Mouse (Mus musculus) liver, adult 2 months (tissue): ENCODE results near the gene Treml2. TPM values are rescaled to one million over a fixed set of nuclear protein-coding genes. Genes with fewer than 3 reads are reported as not detected.
A peak's percentile ranks its signal among the peaks of the same experiment; 100 is the strongest.

Experiments used
- DNase-seq: peaks from one replicate; pipeline ENCODE4 v3.0.0-alpha.2; 2011; ENCODE audit warnings: low read depth, low spot score; ENCODE audit errors: extremely low read depth
- H3K27ac ChIP-seq: fragments of 200-500 bp; replicated peaks from 2 replicates; pipeline ENCODE4 v1.5.1; 2012; ENCODE audit warnings: low read depth, mild to moderate bottlenecking, control low read depth, inconsistent platforms, low read length; ENCODE audit not compliant: insufficient read depth
- H3K27me3 ChIP-seq: fragments of 200-500 bp; 2 replicates; pipeline ENCODE4 v1.6.1; 2012; ENCODE audit warnings: mild to moderate bottlenecking, moderate library complexity, low read length, inconsistent platforms; ENCODE audit not compliant: control insufficient read depth, insufficient read depth
- H3K36me3 ChIP-seq: fragments of 200-500 bp; 2 replicates; pipeline ENCODE4 v1.6.1; 2012; ENCODE audit warnings: low read length, inconsistent platforms; ENCODE audit not compliant: control insufficient read depth, insufficient read depth
- H3K4me1 ChIP-seq: fragments of 200-500 bp; 2 replicates; pipeline ENCODE4 v1.6.1; 2011; ENCODE audit warnings: low read length; ENCODE audit not compliant: control insufficient read depth, insufficient read depth
- H3K4me3 ChIP-seq: fragments of 200-500 bp; 2 replicates; pipeline ENCODE4 v1.5.1; 2011; ENCODE audit warnings: low read depth, mild to moderate bottlenecking, control low read depth, low read length, moderate library complexity; ENCODE audit not compliant: insufficient read depth
- H3K79me2 ChIP-seq: fragments of 200-500 bp; 2 replicates; pipeline ENCODE4 v1.6.1; 2012; ENCODE audit warnings: inconsistent platforms, mild to moderate bottlenecking, low read length, moderate library complexity; ENCODE audit not compliant: control insufficient read depth, insufficient read depth
- H3K9ac ChIP-seq: fragments of 200-500 bp; 2 replicates; pipeline ENCODE4 v1.6.1; 2012; ENCODE audit warnings: low read depth, mild to moderate bottlenecking, control low read depth, inconsistent platforms, low read length
- CTCF ChIP-seq: fragments of 200-500 bp; IDR thresholded peaks from 2 replicates; pipeline ENCODE4 v1.5.1; 2011; ENCODE audit warnings: low read depth, low read length, control low read depth
- POLR2A ChIP-seq: fragments of 200-500 bp; IDR thresholded peaks from 2 replicates; pipeline ENCODE4 v1.6.1; 2011; ENCODE audit warnings: low read length, control low read depth; ENCODE audit not compliant: insufficient read depth; ENCODE audit errors: extremely low read depth
- WGBS: fragments of 180-500 bp; shearing (Covaris S2); methylation state at CpG from one replicate; pipeline ENCODE4 v1.1.7; 2018; 5-methylcytosine and 5-hydroxymethylcytosine counted together
- polyA plus RNA-seq: library from polyadenylated mRNA; depleted of rRNA; stranded (reverse); fragments of >200 nt; gene quantifications from 2 replicates; pipeline ENCODE4 v1.2.3, GENCODE M21; 2012
- total RNA-seq: library from RNA; depleted of rRNA; stranded (reverse); fragments of >200 nt; gene quantifications from 2 replicates; pipeline ENCODE4 v1.2.3, GENCODE M21; 2014

The Treml2 gene
- total and polyA plus RNA-seq, 2 experiments: 0.09 to 0.26 TPM

DNA sequence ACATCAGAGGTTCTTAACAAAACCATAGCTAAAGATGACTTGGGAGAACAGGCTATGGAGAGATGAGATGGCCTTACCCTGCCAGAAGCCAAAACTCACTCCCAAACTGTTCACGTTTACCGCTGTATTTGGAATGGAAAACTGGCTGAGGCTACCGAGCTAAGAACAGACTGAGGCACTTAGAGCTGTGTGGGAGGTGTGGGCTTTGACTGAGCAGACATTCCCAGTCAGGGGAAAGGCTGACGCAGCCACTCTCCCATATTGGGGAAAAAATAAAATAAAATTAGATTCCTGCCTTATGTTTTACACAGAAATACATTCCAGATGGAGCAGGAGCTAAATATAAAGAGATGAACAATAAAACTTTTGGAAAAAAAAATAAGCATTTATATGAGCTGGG is 27.4 kb downstream of the Treml2 start:
- H3K79me2 ChIP-seq: no peaks in the 10 kb centered on the region
- no peak for DNase-seq
- TF ChIP-seq POLR2A: no peak
- TF ChIP-seq CTCF: no peak
- no peaks in the 10 kb centered on the region; the same call in 1 of the 2 replicates for H3K4me1 ChIP-seq
- no peaks in the 10 kb centered on the region for H3K36me3 ChIP-seq
- H3K9ac ChIP-seq: no peak overlapping the region
- H3K4me3 ChIP-seq: no peak overlapping the region
- 86% methylated on average over 4 of the region's 4 CpGs for WGBS
- no peaks in the 10 kb centered on the region for H3K27me3 ChIP-seq
- H3K27ac ChIP-seq: no peak overlapping the region

DNA sequence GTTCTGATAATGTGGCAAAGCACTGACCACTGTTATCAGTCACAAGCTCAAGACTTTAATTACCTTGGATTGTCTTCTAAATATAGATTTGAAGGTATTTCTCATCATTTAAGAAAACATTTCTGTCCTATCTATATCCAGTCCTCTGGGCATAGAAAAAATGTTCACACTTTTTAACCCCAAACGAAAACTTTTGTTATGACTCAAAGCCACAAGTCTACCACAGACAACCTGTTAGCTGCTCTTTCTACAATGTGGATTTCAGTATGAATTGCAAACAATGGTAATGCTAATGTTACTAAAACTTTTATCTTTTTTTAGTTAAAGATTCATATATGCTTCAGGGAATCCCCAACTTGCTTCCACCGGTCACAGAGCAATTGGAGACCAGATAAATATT is 33.2 kb downstream of the Treml2 start:
- Histone ChIP-seq H3K79me2 (no peaks in the 10 kb centered on the region), H3K9ac (no peak overlapping the region), H3K36me3 (no peaks in the 10 kb centered on the region), H3K4me1 (no peaks in the 10 kb centered on the region), H3K4me3 (no peak overlapping the region), H3K27ac (no peak overlapping the region), H3K27me3 (no peaks in the 10 kb centered on the region)
- DNase-seq: no peak
- WGBS: 81% methylated on average over 2 of the region's 2 CpGs
- TF ChIP-seq CTCF (no peak), POLR2A (no peak)

DNA sequence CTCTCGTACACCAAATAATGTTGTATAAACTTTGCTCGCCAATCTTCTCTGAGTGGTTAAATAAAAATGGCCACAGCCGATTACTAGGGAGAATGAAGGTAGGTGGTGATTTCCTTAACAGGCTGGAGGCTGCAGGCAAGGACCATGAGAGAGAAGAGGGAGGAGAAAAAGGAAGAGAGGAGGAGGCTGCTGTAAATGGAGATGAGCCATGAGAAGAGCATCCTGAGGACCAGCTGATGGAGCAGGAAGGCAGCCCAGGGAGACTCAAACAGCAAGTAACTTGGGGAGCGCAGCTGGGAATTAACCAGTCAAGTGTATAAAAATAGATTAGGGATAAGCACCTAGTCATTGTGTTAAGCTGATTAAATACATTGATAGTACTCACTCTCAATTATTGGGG is 34.9 kb downstream of the Treml2 start:
- WGBS: 90% methylated on average over 4 of the region's 4 CpGs
- H3K36me3 ChIP-seq: no peaks in the 10 kb centered on the region
- H3K79me2 ChIP-seq: no peaks in the 10 kb centered on the region
- H3K4me1 ChIP-seq: no peaks in the 10 kb centered on the region
- no peak overlapping the region for H3K27ac ChIP-seq
- no peak overlapping the region for H3K4me3 ChIP-seq
- no peaks in the 10 kb centered on the region for H3K27me3 ChIP-seq
- no peak for DNase-seq
- no peak overlapping the region for H3K9ac ChIP-seq
- TF ChIP-seq POLR2A (no peak), CTCF (no peak)

- Histone ChIP-seq H3K4me1 (no peaks in the 10 kb centered on the region), H3K36me3 (no peaks in the 10 kb centered on the region), H3K4me3 (no peak overlapping the region), H3K27ac (no peak overlapping the region), H3K27me3 (no peaks in the 10 kb centered on the region), H3K9ac (no peak overlapping the region), H3K79me2 (no peaks in the 10 kb centered on the region)
- WGBS: 2% methylated on average over 6 of the region's 6 CpGs
- no peak for TF ChIP-seq POLR2A
- peak; percentile 94 for TF ChIP-seq CTCF
- peak; percentile 62 for DNase-seq
Measured at GRCm38 (mm10) chr17:48336857-48337256, 37.6 kb downstream of the Treml2 start.

- no peak overlapping the region for H3K27ac ChIP-seq
- H3K36me3 ChIP-seq: no peaks in the 10 kb centered on the region
- no peaks in the 10 kb centered on the region for H3K79me2 ChIP-seq
- H3K27me3 ChIP-seq: no peaks in the 10 kb centered on the region
- H3K9ac ChIP-seq: no peak overlapping the region
- H3K4me3 ChIP-seq: no peak overlapping the region
- DNase-seq: no peak
- TF ChIP-seq POLR2A (no peak), CTCF (no peak)
- H3K4me1 ChIP-seq: no peaks in the 10 kb centered on the region
- 93% methylated on average over 1 of the region's 1 CpGs for WGBS
Measured at GRCm38 (mm10) chr17:48340267-48340666, 41.0 kb downstream of the Treml2 start.

- no peak for TF ChIP-seq POLR2A
- no peak for TF ChIP-seq CTCF
- DNase-seq: no peak
- H3K4me3 ChIP-seq: no peak overlapping the region
Measured at GRCm38 (mm10) chr17:48341947-48342346, 42.6 kb downstream of the Treml2 start.

More at GRCm38 (mm10) chr17:48341947-48342346, 42.6 kb downstream of the Treml2 start:
- Histone ChIP-seq H3K27me3 (no peaks in the 10 kb centered on the region), H3K9ac (no peak overlapping the region), H3K4me1 (no peaks in the 10 kb centered on the region), H3K79me2 (no peaks in the 10 kb centered on the region), H3K36me3 (no peaks in the 10 kb centered on the region), H3K27ac (no peak overlapping the region)
- 71% methylated on average over 3 of the region's 3 CpGs for WGBS
